Mouse (Mus musculus): ENCODE results near the gene Atg16l1. TPM values are rescaled to one million over a fixed set of nuclear protein-coding genes. Genes with fewer than 3 reads are reported as not detected.
A peak's percentile ranks its signal among the peaks of the same experiment; 100 is the strongest.

Gene Atg16l1
- total and polyA plus RNA-seq, 2 experiments from 2014 or later: 19.6 to 37.1 TPM

GRCm38 (mm10) chr1:87763821-87764220 lies 8.2 kb downstream of the Atg16l1 start:
- WGBS: 85% methylated on average over 3 of the region's 3 CpGs
- H3K27me3 ChIP-seq (ENCODE audit: control insufficient read depth, insufficient read depth, low read length): no peaks in the 10 kb centered on the region
- H3K9ac ChIP-seq (replicated peaks; ENCODE audit: low read depth, low read length): no peak overlapping the region
- no peaks in the 10 kb centered on the region for H3K4me1 ChIP-seq (ENCODE audit: control insufficient read depth, insufficient read depth)
- no peak overlapping the region for H3K4me2 ChIP-seq (ENCODE audit: low read depth, low read length)
- H3K9me3 ChIP-seq (replicated peaks; ENCODE audit: control insufficient read depth, low read length): no peaks in the 10 kb centered on the region
- DNase-seq (ENCODE audit: low spot score): no peak
- no peak for TF ChIP-seq CTCF (IDR thresholded peaks at IDR 0.05; ENCODE audit: low read depth)
- no peak for TF ChIP-seq EP300 (IDR thresholded peaks at IDR 0.05; ENCODE audit: low read depth)
- peaks cover 98% of the 10 kb centered on the region for H3K36me3 ChIP-seq (replicated peaks; ENCODE audit: control insufficient read depth, insufficient read depth, low read length)
- ATAC-seq (ENCODE audit: insufficient read depth, low read depth): no peak
- no peak overlapping the region for H3K27ac ChIP-seq (ENCODE audit: low read depth)
- no peak overlapping the region for H3K4me3 ChIP-seq (ENCODE audit: low read depth, low read length)

GRCm38 (mm10) chr1:87765741-87766140 lies 10.1 kb downstream of the Atg16l1 start:
- no peak overlapping the region for H3K4me2 ChIP-seq (ENCODE audit: low read depth, low read length)
- 85% methylated on average over 2 of the region's 2 CpGs for WGBS
- H3K4me3 ChIP-seq (ENCODE audit: low read depth, low read length): no peak overlapping the region
- H3K27me3 ChIP-seq (ENCODE audit: control insufficient read depth, insufficient read depth, low read length): no peaks in the 10 kb centered on the region
- ATAC-seq (ENCODE audit: insufficient read depth, low read depth) (no peak), DNase-seq (ENCODE audit: low spot score) (no peak)
- no peaks in the 10 kb centered on the region for H3K4me1 ChIP-seq (ENCODE audit: control insufficient read depth, insufficient read depth)
- no peak overlapping the region for H3K9ac ChIP-seq (replicated peaks; ENCODE audit: low read depth, low read length)
- no peak for TF ChIP-seq EP300 (IDR thresholded peaks at IDR 0.05; ENCODE audit: low read depth)
- TF ChIP-seq CTCF (IDR thresholded peaks at IDR 0.05; ENCODE audit: low read depth): no peak
- peaks cover 97% of the 10 kb centered on the region for H3K36me3 ChIP-seq (replicated peaks; ENCODE audit: control insufficient read depth, insufficient read depth, low read length)
- H3K9me3 ChIP-seq (replicated peaks; ENCODE audit: control insufficient read depth, low read length): no peaks in the 10 kb centered on the region
- no peak overlapping the region for H3K27ac ChIP-seq (ENCODE audit: low read depth)

- Histone ChIP-seq H3K27me3 (ENCODE audit: control insufficient read depth, insufficient read depth, low read length) (no peaks in the 10 kb centered on the region), H3K4me1 (ENCODE audit: control insufficient read depth, insufficient read depth) (no peaks in the 10 kb centered on the region), H3K9me3 (replicated peaks; ENCODE audit: control insufficient read depth, low read length) (no peaks in the 10 kb centered on the region), H3K9ac (replicated peaks; ENCODE audit: low read depth, low read length) (no peak overlapping the region), H3K27ac (ENCODE audit: low read depth) (no peak overlapping the region), H3K36me3 (replicated peaks; ENCODE audit: control insufficient read depth, insufficient read depth, low read length) (peaks cover 98% of the 10 kb centered on the region), H3K4me2 (ENCODE audit: low read depth, low read length) (no peak overlapping the region), H3K4me3 (ENCODE audit: low read depth, low read length) (no peak overlapping the region)
- 94% methylated on average over 3 of the region's 3 CpGs for WGBS
- ATAC-seq (ENCODE audit: insufficient read depth, low read depth) (no peak), DNase-seq (ENCODE audit: low spot score) (no peak)
- TF ChIP-seq EP300 (IDR thresholded peaks at IDR 0.05; ENCODE audit: low read depth) (no peak), CTCF (IDR thresholded peaks at IDR 0.05; ENCODE audit: low read depth) (peak; percentile 61)
These were observed 10.6 kb downstream of the Atg16l1 start for GRCm38 (mm10) chr1:87766233-87766632.

GRCm38 (mm10) chr1:87769263-87769662 lies 13.6 kb downstream of the Atg16l1 start:
- Histone ChIP-seq H3K27me3 (ENCODE audit: control insufficient read depth, insufficient read depth, low read length) (no peaks in the 10 kb centered on the region), H3K4me2 (ENCODE audit: low read depth, low read length) (no peak overlapping the region), H3K27ac (ENCODE audit: low read depth) (no peak overlapping the region), H3K4me3 (ENCODE audit: low read depth, low read length) (no peak overlapping the region), H3K9ac (replicated peaks; ENCODE audit: low read depth, low read length) (no peak overlapping the region), H3K4me1 (ENCODE audit: control insufficient read depth, insufficient read depth) (no peaks in the 10 kb centered on the region), H3K36me3 (replicated peaks; ENCODE audit: control insufficient read depth, insufficient read depth, low read length) (peaks cover 88% of the 10 kb centered on the region), H3K9me3 (replicated peaks; ENCODE audit: control insufficient read depth, low read length) (no peaks in the 10 kb centered on the region)
- WGBS: 98% methylated on average over 2 of the region's 2 CpGs
- TF ChIP-seq CTCF (IDR thresholded peaks at IDR 0.05; ENCODE audit: low read depth): no peak
- no peak for TF ChIP-seq EP300 (IDR thresholded peaks at IDR 0.05; ENCODE audit: low read depth)
- no peak for DNase-seq (ENCODE audit: low spot score)
- ATAC-seq (ENCODE audit: insufficient read depth, low read depth): no peak

GRCm38 (mm10) chr1:87770486-87770885 lies 14.8 kb downstream of the Atg16l1 start:
- no peak for ATAC-seq (ENCODE audit: insufficient read depth, low read depth)
- peaks cover 88% of the 10 kb centered on the region for H3K36me3 ChIP-seq (replicated peaks; ENCODE audit: control insufficient read depth, insufficient read depth, low read length)
- H3K9ac ChIP-seq (replicated peaks; ENCODE audit: low read depth, low read length): no peak overlapping the region
- H3K27me3 ChIP-seq (ENCODE audit: control insufficient read depth, insufficient read depth, low read length): no peaks in the 10 kb centered on the region
- no peaks in the 10 kb centered on the region for H3K9me3 ChIP-seq (replicated peaks; ENCODE audit: control insufficient read depth, low read length)
- H3K4me2 ChIP-seq (ENCODE audit: low read depth, low read length): no peak overlapping the region
- H3K27ac ChIP-seq (ENCODE audit: low read depth): no peak overlapping the region
- WGBS: 82% methylated on average over 3 of the region's 3 CpGs
- DNase-seq (ENCODE audit: low spot score): no peak
- H3K4me1 ChIP-seq (ENCODE audit: control insufficient read depth, insufficient read depth): no peaks in the 10 kb centered on the region
- no peak overlapping the region for H3K4me3 ChIP-seq (ENCODE audit: low read depth, low read length)
- TF ChIP-seq EP300 (IDR thresholded peaks at IDR 0.05; ENCODE audit: low read depth) (no peak), CTCF (IDR thresholded peaks at IDR 0.05; ENCODE audit: low read depth) (no peak)

GRCm38 (mm10) chr1:87771724-87772123 lies 16.1 kb downstream of the Atg16l1 start:
- Histone ChIP-seq H3K27me3 (ENCODE audit: control insufficient read depth, insufficient read depth, low read length) (no peaks in the 10 kb centered on the region), H3K9me3 (replicated peaks; ENCODE audit: control insufficient read depth, low read length) (no peaks in the 10 kb centered on the region), H3K9ac (replicated peaks; ENCODE audit: low read depth, low read length) (no peak overlapping the region), H3K36me3 (replicated peaks; ENCODE audit: control insufficient read depth, insufficient read depth, low read length) (peaks cover 88% of the 10 kb centered on the region), H3K4me3 (ENCODE audit: low read depth, low read length) (no peak overlapping the region), H3K4me1 (ENCODE audit: control insufficient read depth, insufficient read depth) (no peaks in the 10 kb centered on the region), H3K27ac (ENCODE audit: low read depth) (no peak overlapping the region), H3K4me2 (ENCODE audit: low read depth, low read length) (no peak overlapping the region)
- TF ChIP-seq EP300 (IDR thresholded peaks at IDR 0.05; ENCODE audit: low read depth) (no peak), CTCF (IDR thresholded peaks at IDR 0.05; ENCODE audit: low read depth) (no peak)
- WGBS: 82% methylated on average over 3 of the region's 3 CpGs
- ATAC-seq (ENCODE audit: insufficient read depth, low read depth) (no peak), DNase-seq (ENCODE audit: low spot score) (no peak)
